Mouse (Mus musculus) neural tube, embryonic 11.5 days (tissue): Measurements from ENCODE around the gene Mdm1. TPM values are rescaled to one million over a fixed set of nuclear protein-coding genes. Genes with fewer than 3 reads are reported as not detected.
A peak's percentile ranks its signal among the peaks of the same experiment; 100 is the strongest.

ENCODE experiments used
- ATAC-seq: fragments of 200-750 bp; cut with Nextera tagmentation; 2 replicates; pipeline ENCODE4 v1.8.0; 2017; ENCODE audit warnings: moderate number of reproducible peaks, mild to moderate bottlenecking, moderate TSS enrichment, moderate library complexity; ENCODE audit not compliant: insufficient read depth, low FRiP score, low TSS enrichment
- DNase-seq: peaks from one replicate; pipeline ENCODE4 v3.0.0-alpha.2; 2015; ENCODE audit warnings: low spot score
- H3K27ac ChIP-seq: fragments of 300-500 bp; sonication (generic); 2 replicates; pipeline ENCODE4 v1.5.1; 2014; ENCODE audit warnings: low read depth, mild to moderate bottlenecking, low read length
- H3K27me3 ChIP-seq: fragments of 300-500 bp; sonication (generic); 2 replicates; pipeline ENCODE4 v1.6.1; 2014; ENCODE audit warnings: mild to moderate bottlenecking, low read length, mixed read lengths; ENCODE audit not compliant: control insufficient read depth, insufficient read depth
- H3K36me3 ChIP-seq: fragments of 300-500 bp; sonication (generic); 2 replicates; pipeline ENCODE4 v1.6.1; 2014; ENCODE audit warnings: mild to moderate bottlenecking, low read length, moderate library complexity, mixed read lengths; ENCODE audit not compliant: control insufficient read depth, insufficient read depth
- H3K4me1 ChIP-seq: fragments of 300-500 bp; sonication (generic); 2 replicates; pipeline ENCODE4 v1.6.1; 2014; ENCODE audit warnings: low read length, mixed read lengths; ENCODE audit not compliant: control insufficient read depth, insufficient read depth
- H3K4me2 ChIP-seq: fragments of 300-500 bp; sonication (generic); 2 replicates; pipeline ENCODE4 v1.6.1; 2014; ENCODE audit warnings: low read depth, mild to moderate bottlenecking, moderate library complexity
- H3K4me3 ChIP-seq: fragments of 300-500 bp; sonication (generic); 2 replicates; pipeline ENCODE4 v1.5.1; 2014; ENCODE audit warnings: low read depth, low read length
- H3K9ac ChIP-seq: fragments of 300-500 bp; sonication (generic); 2 replicates; pipeline ENCODE4 v1.6.1; 2014; ENCODE audit warnings: mild to moderate bottlenecking, low read length
- H3K9me3 ChIP-seq: fragments of 300-500 bp; sonication (generic); 2 replicates; pipeline ENCODE4 v1.6.1; 2016; ENCODE audit warnings: low read length; ENCODE audit not compliant: control insufficient read depth
- WGBS: fragments of 180-500 bp; shearing (Covaris S2); extraction: QIAGEN DNeasy Blood & Tissue Kit; methylation state at CpG from one replicate; pipeline ENCODE4 v1.1.7; 2014; 5-methylcytosine and 5-hydroxymethylcytosine counted together
- polyA plus RNA-seq: library from polyadenylated mRNA; unstranded; fragments of >200 nt; fragmentation: Nextera tagmentation; extraction: Ambion mirVana; gene quantifications from 2 replicates; pipeline ENCODE4 v1.2.1, GENCODE M21; 2014

Gene Mdm1
- polyA plus RNA-seq, 1 experiment from 2014 or later = 55.3 TPM

DNA sequence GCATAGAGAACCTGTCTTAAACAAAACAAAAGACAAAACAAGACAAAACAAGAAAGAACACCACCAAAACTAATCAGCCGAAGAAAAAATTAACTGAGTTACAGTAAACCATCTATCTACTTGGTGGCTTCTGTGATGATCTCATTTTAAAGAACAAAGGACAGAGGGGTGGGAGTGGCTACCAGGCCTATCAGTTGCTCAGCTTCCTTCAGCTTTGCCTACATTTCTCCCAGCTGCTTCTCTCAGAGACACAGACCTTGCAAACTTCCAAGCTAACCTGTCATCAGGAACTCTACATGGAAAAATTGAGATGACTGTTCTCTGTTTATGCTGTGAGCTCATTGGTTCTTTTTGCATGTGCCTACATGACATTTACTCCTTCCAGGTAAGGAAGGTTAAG, 27.3 kb upstream of the Mdm1 start:
- Histone ChIP-seq H3K4me2 (no peak overlapping the region), H3K4me3 (no peak overlapping the region), H3K4me1 (peaks cover 23% of the 10 kb centered on the region), H3K9me3 (no peaks in the 10 kb centered on the region), H3K27me3 (no peaks in the 10 kb centered on the region), H3K9ac (no peak overlapping the region), H3K27ac (no peak overlapping the region), H3K36me3 (no peaks in the 10 kb centered on the region)
- no peak for ATAC-seq
- DNase-seq = no peak
- WGBS = 82% methylated on average over 1 of the region's 1 CpGs

GRCm38 (mm10) chr10:118116456-118116855, 25.2 kb upstream of the Mdm1 start:
- ATAC-seq = no peak
- WGBS = 97% methylated on average over 2 of the region's 2 CpGs

GRCm38 (mm10) chr10:118121047-118121936, 20.3 kb upstream of the Mdm1 start:
- H3K27ac ChIP-seq = no peak overlapping the region
- ATAC-seq (no peak), DNase-seq (no peak)
- no peak overlapping the region for H3K9ac ChIP-seq
- no peak overlapping the region for H3K4me2 ChIP-seq
- no peaks in the 10 kb centered on the region for H3K9me3 ChIP-seq
- H3K36me3 ChIP-seq = no peaks in the 10 kb centered on the region
- H3K4me3 ChIP-seq = no peak overlapping the region
- WGBS = 84% methylated on average over 25 of the region's 25 CpGs
- H3K27me3 ChIP-seq = no peaks in the 10 kb centered on the region
- no peaks in the 10 kb centered on the region for H3K4me1 ChIP-seq

More at GRCm38 (mm10) chr10:118116456-118116855, 25.2 kb upstream of the Mdm1 start:
- Histone ChIP-seq H3K36me3 (no peaks in the 10 kb centered on the region), H3K9ac (no peak overlapping the region), H3K4me1 (peaks cover 16% of the 10 kb centered on the region; the same call in 1 of the 2 replicates), H3K4me3 (no peak overlapping the region), H3K4me2 (no peak overlapping the region), H3K9me3 (no peaks in the 10 kb centered on the region), H3K27me3 (no peaks in the 10 kb centered on the region), H3K27ac (no peak overlapping the region)
- no peak for DNase-seq

- DNase-seq (peak; percentile 40), ATAC-seq (no peak)
- Histone ChIP-seq H3K27me3 (no peaks in the 10 kb centered on the region), H3K4me3 (no peak overlapping the region), H3K36me3 (no peaks in the 10 kb centered on the region), H3K27ac (no peak overlapping the region), H3K4me2 (no peak overlapping the region), H3K9me3 (no peaks in the 10 kb centered on the region), H3K9ac (no peak overlapping the region), H3K4me1 (no peaks in the 10 kb centered on the region)
- 56% methylated on average over 13 of the region's 13 CpGs for WGBS
Measured at GRCm38 (mm10) chr10:118121937-118122285, 19.7 kb upstream of the Mdm1 start.

DNA sequence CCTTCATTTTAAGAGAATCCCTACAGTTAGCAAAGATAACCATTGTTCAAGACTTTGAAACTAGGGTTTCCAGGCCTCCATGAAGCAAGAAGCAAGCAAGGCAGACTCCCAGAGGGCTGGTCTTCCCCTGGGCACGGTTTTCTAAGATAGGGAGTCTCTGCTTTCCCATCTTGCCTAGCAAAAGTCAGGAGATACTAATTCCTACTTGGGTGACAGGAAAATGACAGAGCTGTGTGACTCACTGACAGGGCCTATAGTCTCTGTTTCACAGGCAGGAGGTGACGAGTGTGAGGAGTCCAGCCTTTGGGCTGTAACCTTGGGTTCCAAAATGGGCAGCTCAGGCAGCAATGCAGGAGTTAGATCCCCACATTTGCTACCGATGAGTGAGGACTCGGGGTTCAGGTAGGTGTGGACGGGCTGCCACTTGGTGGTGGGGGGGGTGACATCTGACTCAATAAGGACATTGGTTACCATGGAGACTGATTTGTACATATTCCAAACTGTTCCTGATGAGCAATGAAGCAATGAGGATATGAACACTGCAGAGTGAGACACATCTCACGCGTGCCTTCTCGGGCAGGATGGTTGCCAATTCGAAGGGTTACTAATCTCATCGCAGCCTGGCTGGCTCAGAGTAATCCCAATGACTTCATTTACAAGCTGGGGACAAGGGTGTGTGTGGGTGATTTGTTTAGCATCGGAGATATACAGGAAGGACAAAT, 19.0 kb upstream of the Mdm1 start:
- no peak overlapping the region for H3K4me2 ChIP-seq
- no peak overlapping the region for H3K9ac ChIP-seq
- 92% methylated on average over 11 of the region's 11 CpGs for WGBS
- no peaks in the 10 kb centered on the region for H3K9me3 ChIP-seq
- DNase-seq = no peak
- H3K27ac ChIP-seq = no peak overlapping the region
- H3K36me3 ChIP-seq = no peaks in the 10 kb centered on the region
- no peaks in the 10 kb centered on the region for H3K27me3 ChIP-seq
- no peak for ATAC-seq
- H3K4me1 ChIP-seq = no peaks in the 10 kb centered on the region
- no peak overlapping the region for H3K4me3 ChIP-seq

GRCm38 (mm10) chr10:118125236-118125635, 16.4 kb upstream of the Mdm1 start:
- Histone ChIP-seq H3K36me3 (no peaks in the 10 kb centered on the region), H3K4me2 (no peak overlapping the region), H3K27me3 (no peaks in the 10 kb centered on the region), H3K9me3 (no peaks in the 10 kb centered on the region), H3K4me1 (no peaks in the 10 kb centered on the region), H3K27ac (no peak overlapping the region), H3K9ac (no peak overlapping the region), H3K4me3 (no peak overlapping the region)
- WGBS = 93% methylated on average over 7 of the region's 7 CpGs
- no peak for ATAC-seq
- DNase-seq = no peak

DNA sequence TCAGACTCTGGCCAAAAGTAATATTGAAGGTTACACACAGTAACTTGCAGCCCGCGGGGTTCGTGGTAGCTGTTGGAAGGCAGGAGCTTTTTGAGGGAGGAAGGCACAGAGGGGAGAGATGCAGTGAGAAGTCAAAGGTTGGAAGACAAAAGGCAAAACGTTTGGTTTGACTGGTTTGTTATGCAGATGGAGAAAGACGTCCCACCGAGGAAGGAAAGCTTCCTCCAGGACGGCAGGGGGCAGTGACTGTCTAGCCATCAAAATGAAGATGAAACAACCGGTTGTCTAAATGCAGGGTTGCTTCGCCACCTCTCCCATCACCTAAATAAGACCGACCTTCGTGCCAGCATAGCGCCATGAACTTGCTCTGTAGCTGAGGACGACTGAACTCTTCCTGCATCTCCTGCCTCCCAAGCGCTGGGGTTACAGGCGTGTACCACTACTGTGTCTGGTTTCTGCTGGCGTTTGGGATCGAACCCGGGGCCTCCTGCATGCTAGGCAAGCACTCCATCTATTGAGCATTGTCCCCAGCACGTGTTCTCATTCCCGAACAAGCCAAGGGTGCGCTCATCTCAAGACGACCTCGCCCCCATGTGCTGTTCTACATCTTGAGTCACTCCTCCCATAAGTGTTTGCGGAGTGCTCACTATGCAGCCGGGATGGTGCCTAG, 15.7 kb upstream of the Mdm1 start:
- DNase-seq = no peak

GRCm38 (mm10) chr10:118129001-118129682, 12.5 kb upstream of the Mdm1 start:
- H3K4me1 ChIP-seq = no peaks in the 10 kb centered on the region
- no peak overlapping the region for H3K4me2 ChIP-seq
- WGBS = 52% methylated on average over 20 of the region's 20 CpGs
- H3K4me3 ChIP-seq = no peak overlapping the region
- H3K9ac ChIP-seq = no peak overlapping the region
- no peak overlapping the region for H3K27ac ChIP-seq
- no peaks in the 10 kb centered on the region for H3K36me3 ChIP-seq
- ATAC-seq (no peak), DNase-seq (no peak)
- H3K9me3 ChIP-seq = no peaks in the 10 kb centered on the region
- no peaks in the 10 kb centered on the region for H3K27me3 ChIP-seq

More for the DNA sequence above, 15.7 kb upstream of the Mdm1 start:
- Histone ChIP-seq H3K36me3 (no peaks in the 10 kb centered on the region), H3K4me2 (no peak overlapping the region), H3K27me3 (no peaks in the 10 kb centered on the region), H3K27ac (no peak overlapping the region), H3K9ac (no peak overlapping the region), H3K4me1 (no peaks in the 10 kb centered on the region), H3K4me3 (no peak overlapping the region), H3K9me3 (no peaks in the 10 kb centered on the region)
- WGBS = 76% methylated on average over 25 of the region's 25 CpGs
- no peak for ATAC-seq
